Mouse (Mus musculus): Measurements from ENCODE around the gene Wdr83os. TPM values are rescaled to one million over a fixed set of nuclear protein-coding genes. Genes with fewer than 3 reads are reported as not detected.

Wdr83os gene
- 111 and 121 TPM in 2 replicates for polyA plus RNA-seq (2015; fragmentation: Nextera tagmentation; extraction: Ambion mirVana)

GRCm38 (mm10) chr8:85080532-85081215 is at the start of gene Wdr83os:
TSS of gene Wdr83os (plus strand) at chr8:85080740.
- peaks cover 19% of the 10 kb centered on the region for H3K36me3 ChIP-seq
- H3K4me1 ChIP-seq: peaks cover 45% of the 10 kb centered on the region
- ATAC-seq (ENCODE audit: low FRiP score): no peak; the same call in 1 of the 2 replicates
- H3K4me3 ChIP-seq (replicated peaks): peak within 1 kb of the TSS; percentile 58
- H3K27ac ChIP-seq (replicated peaks): peak within 1 kb of the TSS; percentile 75
- under 1% methylated on average over 30 of the region's 30 CpGs for WGBS
- no peaks in the 10 kb centered on the region for H3K9me3 ChIP-seq (replicated peaks)
- no peaks in the 10 kb centered on the region for H3K27me3 ChIP-seq (replicated peaks)
- peak within 1 kb of the TSS; percentile 77 for H3K9ac ChIP-seq (replicated peaks)
- peak within 1 kb of the TSS; percentile 93 for H3K4me2 ChIP-seq

GRCm38 (mm10) chr8:85032622-85033311 is 47.8 kb upstream of the Wdr83os start:
- peaks cover 35% of the 10 kb centered on the region for H3K36me3 ChIP-seq
- no peaks in the 10 kb centered on the region for H3K27me3 ChIP-seq (replicated peaks)
- H3K4me2 ChIP-seq: no peak overlapping the region
- no peaks in the 10 kb centered on the region for H3K9me3 ChIP-seq (replicated peaks)
- no peak overlapping the region for H3K27ac ChIP-seq (replicated peaks)
- H3K4me1 ChIP-seq: peaks cover 36% of the 10 kb centered on the region
- no peak overlapping the region for H3K4me3 ChIP-seq (replicated peaks)
- no peak overlapping the region for H3K9ac ChIP-seq (replicated peaks)
- WGBS: 86% methylated on average over 4 of the region's 4 CpGs
- no peak for ATAC-seq (ENCODE audit: low FRiP score)

GRCm38 (mm10) chr8:85033867-85034266 is 46.7 kb upstream of the Wdr83os start:
- no peak for ATAC-seq (ENCODE audit: low FRiP score)
- WGBS: 74% methylated on average over 1 of the region's 1 CpGs
- H3K27ac ChIP-seq (replicated peaks): no peak overlapping the region

GRCm38 (mm10) chr8:85034764-85035163 is 45.8 kb upstream of the Wdr83os start:
- no peaks in the 10 kb centered on the region for H3K27me3 ChIP-seq (replicated peaks)
- H3K36me3 ChIP-seq: peaks cover 31% of the 10 kb centered on the region
- 3% methylated on average over 13 of the region's 13 CpGs for WGBS
- peak overlapping the region; percentile 77 for H3K4me3 ChIP-seq (replicated peaks)
- H3K27ac ChIP-seq (replicated peaks): no peak overlapping the region
- no peaks in the 10 kb centered on the region for H3K9me3 ChIP-seq (replicated peaks)
- ATAC-seq (ENCODE audit: low FRiP score): no peak
- peak overlapping the region; percentile 66; the same call in 1 of the 2 replicates for H3K9ac ChIP-seq (replicated peaks)
- peak overlapping the region; percentile 90 for H3K4me2 ChIP-seq
- H3K4me1 ChIP-seq: peaks cover 38% of the 10 kb centered on the region

More at GRCm38 (mm10) chr8:85033867-85034266, 46.7 kb upstream of the Wdr83os start:
- H3K4me1 ChIP-seq: peaks cover 36% of the 10 kb centered on the region
- H3K9ac ChIP-seq (replicated peaks): no peak overlapping the region
- H3K4me3 ChIP-seq (replicated peaks): no peak overlapping the region
- H3K4me2 ChIP-seq: no peak overlapping the region
- no peaks in the 10 kb centered on the region for H3K27me3 ChIP-seq (replicated peaks)
- no peaks in the 10 kb centered on the region for H3K9me3 ChIP-seq (replicated peaks)
- H3K36me3 ChIP-seq: peaks cover 35% of the 10 kb centered on the region

- H3K4me1 ChIP-seq: peaks cover 39% of the 10 kb centered on the region
- no peak for ATAC-seq (ENCODE audit: low FRiP score)
- H3K9me3 ChIP-seq (replicated peaks): no peaks in the 10 kb centered on the region
- 7% methylated on average over 12 of the region's 12 CpGs for WGBS
- peak overlapping the region; percentile 77 for H3K4me3 ChIP-seq (replicated peaks)
- H3K27ac ChIP-seq (replicated peaks): peak overlapping the region; percentile 98
- no peaks in the 10 kb centered on the region for H3K27me3 ChIP-seq (replicated peaks)
- peaks cover 29% of the 10 kb centered on the region for H3K36me3 ChIP-seq
- peak overlapping the region; percentile 90 for H3K4me2 ChIP-seq
- H3K9ac ChIP-seq (replicated peaks): peak overlapping the region; percentile 66; the same call in 1 of the 2 replicates
Measured at GRCm38 (mm10) chr8:85035165-85035727, 45.3 kb upstream of the Wdr83os start.

- no peaks in the 10 kb centered on the region for H3K9me3 ChIP-seq (replicated peaks)
- H3K27me3 ChIP-seq (replicated peaks): no peaks in the 10 kb centered on the region
- under 1% methylated on average over 15 of the region's 15 CpGs for WGBS
- peak overlapping the region; percentile 90 for H3K4me2 ChIP-seq
- H3K4me3 ChIP-seq (replicated peaks): peak overlapping the region; percentile 77
- peaks cover 45% of the 10 kb centered on the region for H3K4me1 ChIP-seq
- ATAC-seq (ENCODE audit: low FRiP score): peak; percentile 4
- peak overlapping the region; percentile 98 for H3K27ac ChIP-seq (replicated peaks)
- H3K36me3 ChIP-seq: peaks cover 29% of the 10 kb centered on the region
- H3K9ac ChIP-seq (replicated peaks): peak overlapping the region; percentile 66
Measured at GRCm38 (mm10) chr8:85035728-85036310, 44.7 kb upstream of the Wdr83os start.

- H3K27me3 ChIP-seq (replicated peaks): no peaks in the 10 kb centered on the region
- peak overlapping the region; percentile 98 for H3K27ac ChIP-seq (replicated peaks)
- peaks cover 47% of the 10 kb centered on the region for H3K4me1 ChIP-seq
- no peaks in the 10 kb centered on the region for H3K9me3 ChIP-seq (replicated peaks)
- WGBS: 0% methylated on average over 9 of the region's 9 CpGs
- H3K36me3 ChIP-seq: peaks cover 30% of the 10 kb centered on the region
- ATAC-seq (ENCODE audit: low FRiP score): peak; percentile 60
- H3K4me2 ChIP-seq: peak overlapping the region; percentile 90
- peak overlapping the region; percentile 77 for H3K4me3 ChIP-seq (replicated peaks)
- peak overlapping the region; percentile 66 for H3K9ac ChIP-seq (replicated peaks)
Measured at GRCm38 (mm10) chr8:85036381-85036717, 44.2 kb upstream of the Wdr83os start.

GRCm38 (mm10) chr8:85036718-85037365 is 43.7 kb upstream of the Wdr83os start, which contains the start of gene Tnpo2:
TSS of gene Tnpo2 (plus strand) at chr8:85036915.
- H3K9me3 ChIP-seq (replicated peaks): no peaks in the 10 kb centered on the region
- peaks cover 29% of the 10 kb centered on the region for H3K36me3 ChIP-seq
- peak within 1 kb of the TSS; percentile 84 for H3K9ac ChIP-seq (replicated peaks)
- peaks cover 47% of the 10 kb centered on the region for H3K4me1 ChIP-seq
- peak within 1 kb of the TSS; percentile 98 for H3K27ac ChIP-seq (replicated peaks)
- H3K27me3 ChIP-seq (replicated peaks): no peaks in the 10 kb centered on the region
- peak; percentile 92 for ATAC-seq (ENCODE audit: low FRiP score)
- under 1% methylated on average over 59 of the region's 59 CpGs for WGBS
- peak within 1 kb of the TSS; percentile 90 for H3K4me2 ChIP-seq
- H3K4me3 ChIP-seq (replicated peaks): peak within 1 kb of the TSS; percentile 77

GRCm38 (mm10) chr8:85037366-85037680 is 43.2 kb upstream of the Wdr83os start:
- Histone ChIP-seq H3K27ac (replicated peaks) (peak overlapping the region; percentile 98), H3K9me3 (replicated peaks) (no peaks in the 10 kb centered on the region), H3K4me3 (replicated peaks) (peak overlapping the region; percentile 77), H3K9ac (replicated peaks) (peak overlapping the region; percentile 84), H3K4me1 (peaks cover 47% of the 10 kb centered on the region), H3K36me3 (peaks cover 24% of the 10 kb centered on the region), H3K27me3 (replicated peaks) (no peaks in the 10 kb centered on the region), H3K4me2 (peak overlapping the region; percentile 90)
- ATAC-seq (ENCODE audit: low FRiP score): peak; percentile 61
- WGBS: 2% methylated on average over 14 of the region's 14 CpGs

- Histone ChIP-seq H3K27me3 (replicated peaks) (no peaks in the 10 kb centered on the region), H3K36me3 (peaks cover 24% of the 10 kb centered on the region), H3K4me1 (peaks cover 47% of the 10 kb centered on the region), H3K4me3 (replicated peaks) (peak overlapping the region; percentile 77), H3K27ac (replicated peaks) (peak overlapping the region; percentile 98), H3K9ac (replicated peaks) (peak overlapping the region; percentile 84), H3K4me2 (peak overlapping the region; percentile 90), H3K9me3 (replicated peaks) (no peaks in the 10 kb centered on the region)
- under 1% methylated on average over 55 of the region's 57 CpGs for WGBS
- peak; percentile 26 for ATAC-seq (ENCODE audit: low FRiP score)
Measured at GRCm38 (mm10) chr8:85037681-85038531, 42.6 kb upstream of the Wdr83os start.
